Mouse (Mus musculus) lung, adult 2 months (tissue): ENCODE results near the gene Tpcn2. TPM values are rescaled to one million over a fixed set of nuclear protein-coding genes. Genes with fewer than 3 reads are reported as not detected.

ENCODE experiments used
- DNase-seq: peaks from one replicate; pipeline ENCODE4 v3.0.0; 2022
- H3K4me1 ChIP-seq: fragments of 200-500 bp; 2 replicates; pipeline ENCODE4 v1.6.1; 2011; ENCODE audit warnings: low read length; ENCODE audit not compliant: control insufficient read depth, insufficient read depth
- H3K4me3 ChIP-seq: fragments of 200-500 bp; replicated peaks from 2 replicates; pipeline ENCODE3; 2011; ENCODE audit warnings: low read depth, mild to moderate bottlenecking, control low read depth, low read length; ENCODE audit errors: extremely low read depth
- CTCF ChIP-seq: fragments of 200-500 bp; IDR thresholded peaks from 2 replicates; pipeline ENCODE4 v1.5.1; 2011; ENCODE audit warnings: mild to moderate bottlenecking, low read length, control low read depth; ENCODE audit not compliant: insufficient read depth
- POLR2A ChIP-seq: fragments of 200-500 bp; IDR thresholded peaks from 2 replicates; pipeline ENCODE4 v1.6.1; 2011; ENCODE audit warnings: low read depth, mild to moderate bottlenecking, control low read depth, low read length, borderline replicate concordance; ENCODE audit errors: extremely low read depth
- WGBS: fragments of 180-500 bp; shearing (Covaris S2); methylation state at CpG from one replicate; pipeline ENCODE4 v1.1.7; 2018; 5-methylcytosine and 5-hydroxymethylcytosine counted together
- polyA plus RNA-seq: library from polyadenylated mRNA; depleted of rRNA; stranded (reverse); fragments of >200 nt; gene quantifications from 2 replicates; pipeline ENCODE4 v1.2.3, GENCODE M21; 2012

Tpcn2 gene
- polyA plus RNA-seq, 1 experiment: 40.9 TPM

- DNase-seq: peak; percentile 37
- WGBS: 36% methylated on average over 13 of the region's 13 CpGs
Observed at GRCm38 (mm10) chr7:145300321-145301007, 16.7 kb upstream of the Tpcn2 start, which contains the start of gene Mrgprf. Gene Mrgprf (plus strand): TSS chr7:145300828.

GRCm38 (mm10) chr7:145299562-145300320 is 15.9 kb upstream of the Tpcn2 start:
- no peak overlapping the region for H3K4me3 ChIP-seq
- peak; percentile 39 for DNase-seq
- no peak for TF ChIP-seq POLR2A
- no peak for TF ChIP-seq CTCF
- peaks cover 5% of the 10 kb centered on the region for H3K4me1 ChIP-seq
- 55% methylated on average over 7 of the region's 7 CpGs for WGBS

More at GRCm38 (mm10) chr7:145300321-145301007, 16.7 kb upstream of the Tpcn2 start, which contains the start of gene Mrgprf:
- Histone ChIP-seq H3K4me3 (peak within 1 kb of the TSS; percentile 40), H3K4me1 (peaks cover 5% of the 10 kb centered on the region)
- TF ChIP-seq CTCF (no peak), POLR2A (peak; percentile 25; the same call in 1 of the 2 replicates)

GRCm38 (mm10) chr7:145298666-145299490 is 15.1 kb upstream of the Tpcn2 start:
- WGBS: 63% methylated on average over 3 of the region's 3 CpGs
- Histone ChIP-seq H3K4me3 (no peak overlapping the region), H3K4me1 (peaks cover 5% of the 10 kb centered on the region)
- TF ChIP-seq POLR2A (no peak), CTCF (0 out of 2 replicates have a peak, but pooled peaks have one; percentile 17)
- no peak for DNase-seq

GRCm38 (mm10) chr7:145293859-145294258 is 10.0 kb upstream of the Tpcn2 start:
- Histone ChIP-seq H3K4me3 (no peak overlapping the region), H3K4me1 (no peaks in the 10 kb centered on the region)
- TF ChIP-seq CTCF (no peak), POLR2A (no peak)
- 33% methylated on average over 6 of the region's 6 CpGs for WGBS
- DNase-seq: peak; percentile 43

- TF ChIP-seq POLR2A: no peak
- TF ChIP-seq CTCF: no peak
- WGBS: 73% methylated on average over 2 of the region's 2 CpGs
- no peak for DNase-seq
- Histone ChIP-seq H3K4me3 (no peak overlapping the region), H3K4me1 (no peaks in the 10 kb centered on the region)
Observed at GRCm38 (mm10) chr7:145292726-145293125, 8.9 kb upstream of the Tpcn2 start.

- no peaks in the 10 kb centered on the region for H3K4me1 ChIP-seq
- TF ChIP-seq POLR2A: no peak
- TF ChIP-seq CTCF: no peak
- H3K4me3 ChIP-seq: no peak overlapping the region
- no peak for DNase-seq
- WGBS: 95% methylated on average over 2 of the region's 2 CpGs
Observed at GRCm38 (mm10) chr7:145291847-145292246, 8.0 kb upstream of the Tpcn2 start.

GRCm38 (mm10) chr7:145289302-145289701 is 5.5 kb upstream of the Tpcn2 start:
- Histone ChIP-seq H3K4me3 (no peak overlapping the region), H3K4me1 (no peaks in the 10 kb centered on the region)
- 29% methylated on average over 5 of the region's 5 CpGs for WGBS
- DNase-seq: no peak
- TF ChIP-seq CTCF: peak; percentile 48; the same call in 1 of the 2 replicates
- no peak for TF ChIP-seq POLR2A

GRCm38 (mm10) chr7:145287410-145287809 is 3.6 kb upstream of the Tpcn2 start:
- Histone ChIP-seq H3K4me1 (peaks cover 8% of the 10 kb centered on the region), H3K4me3 (no peak overlapping the region)
- WGBS: 61% methylated on average over 6 of the region's 6 CpGs
- DNase-seq: no peak
- TF ChIP-seq CTCF: no peak
- no peak for TF ChIP-seq POLR2A

GRCm38 (mm10) chr7:145285476-145285875 is 1.7 kb upstream of the Tpcn2 start:
- 77% methylated on average over 4 of the region's 4 CpGs for WGBS
- no peak for DNase-seq
- Histone ChIP-seq H3K4me3 (no peak overlapping the region), H3K4me1 (peaks cover 8% of the 10 kb centered on the region)
- TF ChIP-seq CTCF: no peak
- TF ChIP-seq POLR2A: no peak
